Mouse (Mus musculus): ENCODE measurements around the gene Igf1r.

GRCm38 (mm10) chr7:68021741-68022140 lies 69.1 kb downstream of the Igf1r start:
- no peak for TF ChIP-seq CTCF (IDR thresholded peaks at IDR 0.05; ENCODE audit: low read depth)
- no peak for TF ChIP-seq EP300 (optimal IDR thresholded peaks at IDR 0.05)
